Mouse (Mus musculus) ES-Bruce4 (cell line): ENCODE measurements around the gene Dlx1.

ENCODE experiments used
- CTCF ChIP-seq: IDR thresholded peaks from one replicate; pipeline ENCODE4 v1.8.1; 2011; ENCODE audit warnings: low read depth, low read length
- EP300 ChIP-seq: IDR thresholded peaks from 2 replicates; pipeline ENCODE4 v1.6.1; 2011; ENCODE audit warnings: low read depth, low read length; ENCODE audit not compliant: insufficient read depth
- POLR2A ChIP-seq: IDR thresholded peaks from one replicate; pipeline ENCODE4 v1.8.1; 2011; ENCODE audit warnings: low read length; ENCODE audit not compliant: insufficient read depth

- TF ChIP-seq CTCF: no peak
- no peak for TF ChIP-seq POLR2A
- TF ChIP-seq EP300: no peak
These were observed 15.6 kb downstream of the Dlx1 start for GRCm38 (mm10) chr2:71543531-71543930.
